Mouse (Mus musculus) limb, embryonic 13.5 days (tissue): ENCODE data around the gene Lrch1. TPM values are rescaled to one million over a fixed set of nuclear protein-coding genes. Genes with fewer than 3 reads are reported as not detected.

Experiments
- ATAC-seq: fragments of 200-750 bp; cut with Nextera tagmentation; 2 replicates; pipeline ENCODE4 v1.8.0; 2017; ENCODE audit warnings: low read depth, moderate number of reproducible peaks, moderate TSS enrichment; ENCODE audit not compliant: low FRiP score
- H3K27ac ChIP-seq: fragments of 300-500 bp; sonication (generic); 2 replicates; pipeline ENCODE4 v1.5.1; 2015; ENCODE audit warnings: inconsistent platforms, mild to moderate bottlenecking, moderate library complexity
- H3K27me3 ChIP-seq: fragments of 300-500 bp; sonication (generic); 2 replicates; pipeline ENCODE4 v1.6.1; 2015; ENCODE audit warnings: mild to moderate bottlenecking, inconsistent platforms
- H3K36me3 ChIP-seq: fragments of 300-500 bp; sonication (generic); 2 replicates; pipeline ENCODE4 v1.6.1; 2015; ENCODE audit warnings: inconsistent platforms, mild to moderate bottlenecking, moderate library complexity
- H3K4me1 ChIP-seq: fragments of 300-500 bp; sonication (generic); 2 replicates; pipeline ENCODE4 v1.6.1; 2015; ENCODE audit warnings: inconsistent platforms
- H3K4me2 ChIP-seq: fragments of 300-500 bp; sonication (generic); replicated peaks from 2 replicates; pipeline ENCODE4 v1.6.1; 2015; ENCODE audit warnings: inconsistent platforms, mild to moderate bottlenecking, moderate library complexity
- H3K4me3 ChIP-seq: fragments of 300-500 bp; sonication (generic); 2 replicates; pipeline ENCODE4 v1.5.1; 2015; ENCODE audit warnings: moderate library complexity, mild to moderate bottlenecking, inconsistent platforms
- H3K9ac ChIP-seq: fragments of 300-500 bp; sonication (generic); 2 replicates; pipeline ENCODE4 v1.6.1; 2015; ENCODE audit warnings: mild to moderate bottlenecking, inconsistent platforms
- H3K9me3 ChIP-seq: fragments of 300-500 bp; sonication (generic); 2 replicates; pipeline ENCODE4 v1.6.1; 2016; ENCODE audit warnings: inconsistent platforms
- WGBS: fragments of 180-500 bp; shearing (Covaris S2); methylation state at CpG from one replicate; pipeline ENCODE4 v1.1.7; 2015; 5-methylcytosine and 5-hydroxymethylcytosine counted together
- polyA plus RNA-seq: library from polyadenylated mRNA; unstranded; fragments of >200 nt; fragmentation: Nextera tagmentation; extraction: Ambion mirVana; gene quantifications from 2 replicates; pipeline ENCODE4 v1.2.1, GENCODE M21; 2015

Gene Lrch1
- polyA plus RNA-seq, 1 experiment from 2014 or later: 14.6 TPM

DNA sequence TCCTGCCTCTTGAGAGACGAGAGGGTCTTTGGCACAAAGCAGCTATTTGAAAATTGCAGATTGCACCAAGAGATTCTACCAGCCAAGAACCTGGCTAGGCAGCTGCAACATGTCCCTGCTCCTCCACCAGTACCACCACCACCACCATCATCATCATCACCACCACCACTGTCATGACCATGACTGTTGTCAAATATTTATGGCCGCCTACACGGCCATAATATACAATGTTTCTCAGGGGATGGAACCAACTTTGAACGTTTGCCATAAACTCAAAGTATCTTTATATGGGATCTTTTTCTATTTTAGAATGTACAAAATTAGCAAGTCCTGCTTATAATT lies 93.9 kb downstream of the Lrch1 start:
- 76% methylated on average over 4 of the region's 4 CpGs for WGBS
- Histone ChIP-seq H3K9me3 (no peaks in the 10 kb centered on the region), H3K9ac (no peak overlapping the region), H3K4me3 (no peak overlapping the region), H3K27ac (peak overlapping the region; percentile 72; the same call in 1 of the 2 replicates), H3K36me3 (peaks cover 13% of the 10 kb centered on the region), H3K4me1 (peaks cover 36% of the 10 kb centered on the region), H3K4me2 (peak overlapping the region; percentile 25; the same call in 1 of the 2 replicates), H3K27me3 (no peaks in the 10 kb centered on the region)
- ATAC-seq: no peak

GRCm38 (mm10) chr14:74852965-74853758 lies 94.5 kb downstream of the Lrch1 start:
- H3K4me1 ChIP-seq: peaks cover 40% of the 10 kb centered on the region
- no peaks in the 10 kb centered on the region for H3K9me3 ChIP-seq
- WGBS: 35% methylated on average over 16 of the region's 16 CpGs
- no peaks in the 10 kb centered on the region for H3K27me3 ChIP-seq
- H3K4me3 ChIP-seq: no peak overlapping the region
- H3K27ac ChIP-seq: peak overlapping the region; percentile 72
- peak overlapping the region; percentile 25 for H3K4me2 ChIP-seq
- ATAC-seq: peak; percentile 75; the same call in 1 of the 2 replicates
- H3K36me3 ChIP-seq: peaks cover 13% of the 10 kb centered on the region
- H3K9ac ChIP-seq: no peak overlapping the region

DNA sequence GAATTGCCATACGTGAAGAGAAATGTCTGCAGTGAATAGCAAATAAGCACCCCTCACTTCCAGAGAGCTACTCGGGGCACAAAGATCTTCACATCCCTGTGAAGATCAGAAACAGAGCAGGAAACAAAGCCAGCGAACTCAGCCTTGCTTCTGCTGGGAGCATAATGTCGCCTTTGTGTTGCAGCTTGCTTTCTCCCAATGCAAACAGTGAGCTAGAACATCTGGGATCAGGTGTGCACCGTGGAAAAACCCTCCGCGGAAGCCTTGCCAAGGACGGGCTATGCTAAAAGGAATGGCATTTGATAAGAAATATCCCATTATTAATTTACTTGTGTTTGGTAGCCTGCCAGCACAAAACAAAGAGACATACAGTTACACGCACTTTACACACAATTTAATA lies 95.8 kb downstream of the Lrch1 start:
- ATAC-seq: no peak
- no peaks in the 10 kb centered on the region for H3K27me3 ChIP-seq
- no peak overlapping the region; the same call in 1 of the 2 replicates for H3K4me2 ChIP-seq
- no peak overlapping the region for H3K9ac ChIP-seq
- peaks cover 8% of the 10 kb centered on the region for H3K36me3 ChIP-seq
- no peak overlapping the region for H3K4me3 ChIP-seq
- 45% methylated on average over 9 of the region's 9 CpGs for WGBS
- no peaks in the 10 kb centered on the region for H3K9me3 ChIP-seq
- peaks cover 53% of the 10 kb centered on the region for H3K4me1 ChIP-seq
- peak overlapping the region; percentile 61; the same call in 1 of the 2 replicates for H3K27ac ChIP-seq

GRCm38 (mm10) chr14:74849020-74849419 lies 98.7 kb downstream of the Lrch1 start:
- Histone ChIP-seq H3K4me2 (no peak overlapping the region), H3K4me3 (no peak overlapping the region), H3K9me3 (no peaks in the 10 kb centered on the region), H3K9ac (no peak overlapping the region), H3K36me3 (no peaks in the 10 kb centered on the region), H3K27ac (no peak overlapping the region), H3K27me3 (no peaks in the 10 kb centered on the region), H3K4me1 (peaks cover 66% of the 10 kb centered on the region)
- ATAC-seq: peak; percentile 29
- 48% methylated on average over 6 of the region's 6 CpGs for WGBS

- H3K27ac ChIP-seq: peak overlapping the region; percentile 28
- no peak overlapping the region for H3K9ac ChIP-seq
- ATAC-seq: no peak
- H3K4me1 ChIP-seq: peaks cover 58% of the 10 kb centered on the region
- H3K4me2 ChIP-seq: no peak overlapping the region
- no peaks in the 10 kb centered on the region for H3K9me3 ChIP-seq
- H3K27me3 ChIP-seq: no peaks in the 10 kb centered on the region
- H3K36me3 ChIP-seq: no peaks in the 10 kb centered on the region
- 93% methylated on average over 5 of the region's 5 CpGs for WGBS
- no peak overlapping the region for H3K4me3 ChIP-seq
Observed at GRCm38 (mm10) chr14:74848224-74848623, 99.5 kb downstream of the Lrch1 start.

DNA sequence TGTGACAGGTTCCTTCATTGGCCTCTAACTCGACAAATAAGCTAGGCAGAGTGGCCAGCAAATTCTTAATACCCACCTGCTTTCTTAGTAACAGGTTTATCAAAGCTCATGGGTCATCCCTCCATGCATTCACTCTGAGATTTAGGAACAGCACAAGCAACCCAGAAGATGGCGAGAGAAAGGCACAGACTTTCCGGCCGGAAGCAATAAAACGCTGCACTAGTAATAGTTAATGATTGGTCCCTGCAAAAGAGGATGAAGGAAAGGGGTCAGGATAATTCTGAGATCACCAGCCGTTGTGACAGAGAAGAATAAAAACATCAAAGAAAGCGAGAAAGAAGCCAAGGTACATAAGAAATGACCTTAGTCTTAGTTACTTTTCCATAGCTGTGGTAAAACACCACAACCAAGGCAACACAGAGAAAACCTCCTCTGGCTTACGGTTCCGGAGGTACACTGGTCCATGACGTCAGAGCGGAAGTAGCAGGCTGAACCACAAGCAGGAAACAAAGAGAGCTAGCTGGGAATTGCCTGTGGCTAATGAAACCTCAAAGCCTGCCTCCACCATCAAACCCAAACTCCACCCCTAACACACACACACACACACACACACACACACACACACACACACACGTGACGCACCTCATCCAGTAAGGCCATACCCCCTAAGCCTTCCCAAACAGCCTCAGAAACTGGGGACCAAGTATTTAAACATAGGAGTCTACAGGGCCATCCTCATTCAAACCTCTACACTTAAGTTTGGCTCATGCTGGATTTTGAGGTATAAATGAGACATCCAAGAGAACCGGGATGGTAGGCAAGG lies 100.2 kb downstream of the Lrch1 start:
- no peak overlapping the region for H3K4me3 ChIP-seq
- no peak; the same call in 1 of the 2 replicates for ATAC-seq
- peak overlapping the region; percentile 61 for H3K27ac ChIP-seq
- WGBS: 38% methylated on average over 14 of the region's 14 CpGs
- no peak overlapping the region for H3K9ac ChIP-seq
- H3K36me3 ChIP-seq: no peaks in the 10 kb centered on the region
- H3K4me2 ChIP-seq: peak overlapping the region; percentile 27
- H3K4me1 ChIP-seq: peaks cover 51% of the 10 kb centered on the region
- H3K27me3 ChIP-seq: no peaks in the 10 kb centered on the region
- H3K9me3 ChIP-seq: no peaks in the 10 kb centered on the region

GRCm38 (mm10) chr14:74846668-74847067 lies 101.0 kb downstream of the Lrch1 start:
- H3K36me3 ChIP-seq: no peaks in the 10 kb centered on the region
- peak overlapping the region; percentile 61 for H3K27ac ChIP-seq
- peak; percentile 54 for ATAC-seq
- no peaks in the 10 kb centered on the region for H3K9me3 ChIP-seq
- H3K4me1 ChIP-seq: peaks cover 44% of the 10 kb centered on the region
- 9% methylated on average over 5 of the region's 5 CpGs for WGBS
- no peaks in the 10 kb centered on the region for H3K27me3 ChIP-seq
- H3K4me3 ChIP-seq: no peak overlapping the region
- H3K9ac ChIP-seq: no peak overlapping the region
- H3K4me2 ChIP-seq: peak overlapping the region; percentile 24; the same call in 1 of the 2 replicates

DNA sequence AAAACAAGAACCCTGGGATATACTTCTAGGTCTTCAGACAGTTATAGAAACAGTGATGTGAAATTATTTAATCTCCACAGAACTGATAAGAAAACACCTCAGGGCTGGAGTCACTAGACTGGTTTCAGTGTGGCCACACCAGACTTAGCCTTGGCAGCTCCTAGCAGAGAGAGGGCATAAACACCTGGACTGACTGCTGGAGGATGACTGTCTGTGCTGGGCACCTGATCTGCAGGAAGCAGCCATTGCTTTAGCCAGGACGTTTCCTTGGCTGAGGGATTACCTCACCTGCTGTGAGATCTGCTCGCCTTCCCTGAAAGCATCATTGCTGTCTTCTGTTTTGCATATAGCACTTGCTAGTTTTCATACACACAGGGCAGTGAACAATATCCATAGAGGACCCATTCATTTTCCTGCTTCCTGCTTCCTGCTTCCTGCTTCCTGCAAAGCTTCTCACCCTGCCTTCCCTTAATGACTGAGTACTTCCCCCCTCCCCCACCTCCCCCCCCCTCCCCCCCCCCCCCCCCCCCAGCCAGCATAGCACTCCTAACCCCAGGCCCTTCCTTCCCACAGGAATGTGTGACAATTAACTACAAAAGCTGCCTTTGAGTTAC lies 101.9 kb downstream of the Lrch1 start:
- peaks cover 51% of the 10 kb centered on the region for H3K4me1 ChIP-seq
- no peaks in the 10 kb centered on the region for H3K27me3 ChIP-seq
- no peak overlapping the region for H3K27ac ChIP-seq
- ATAC-seq: no peak
- H3K36me3 ChIP-seq: no peaks in the 10 kb centered on the region
- no peak overlapping the region for H3K4me2 ChIP-seq
- no peak overlapping the region for H3K4me3 ChIP-seq
- no peaks in the 10 kb centered on the region for H3K9me3 ChIP-seq
- 23% methylated on average over 2 of the region's 2 CpGs for WGBS
- H3K9ac ChIP-seq: no peak overlapping the region

DNA sequence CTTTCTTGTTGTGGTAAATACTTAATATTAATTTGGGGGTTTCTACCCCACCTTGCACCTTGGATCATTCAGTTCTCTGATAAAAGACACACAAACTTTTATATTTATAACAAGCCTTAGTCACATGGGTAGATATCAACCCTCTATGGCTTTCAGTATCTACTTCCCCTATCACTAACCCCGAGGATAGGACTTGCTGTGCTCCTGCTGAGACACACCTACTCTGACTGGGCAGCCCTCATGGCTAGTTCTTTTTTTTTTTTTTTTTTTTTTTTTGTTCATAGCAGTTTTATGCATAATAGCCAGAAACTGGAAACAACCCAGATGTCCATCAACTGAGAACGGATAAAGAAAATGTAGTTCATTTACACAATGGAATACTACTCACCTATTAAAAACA lies 106.0 kb downstream of the Lrch1 start:
- no peak overlapping the region for H3K4me3 ChIP-seq
- 67% methylated on average over 2 of the region's 2 CpGs for WGBS
- no peak overlapping the region for H3K9ac ChIP-seq
- H3K4me2 ChIP-seq: no peak overlapping the region
- no peaks in the 10 kb centered on the region for H3K27me3 ChIP-seq
- ATAC-seq: no peak
- H3K27ac ChIP-seq: no peak overlapping the region
- no peaks in the 10 kb centered on the region for H3K9me3 ChIP-seq
- H3K4me1 ChIP-seq: peaks cover 34% of the 10 kb centered on the region
- H3K36me3 ChIP-seq: no peaks in the 10 kb centered on the region

GRCm38 (mm10) chr14:74841297-74841696 lies 106.4 kb downstream of the Lrch1 start:
- WGBS: 62% methylated on average over 3 of the region's 3 CpGs
- 0 out of 2 replicates have a peak, but pooled peaks have one; percentile 15 for ATAC-seq
- H3K9ac ChIP-seq: no peak overlapping the region
- no peak overlapping the region for H3K27ac ChIP-seq
- H3K36me3 ChIP-seq: no peaks in the 10 kb centered on the region
- H3K4me3 ChIP-seq: no peak overlapping the region
- no peaks in the 10 kb centered on the region for H3K9me3 ChIP-seq
- H3K4me2 ChIP-seq: no peak overlapping the region; the same call in 1 of the 2 replicates
- no peaks in the 10 kb centered on the region for H3K27me3 ChIP-seq
- peaks cover 30% of the 10 kb centered on the region for H3K4me1 ChIP-seq

DNA sequence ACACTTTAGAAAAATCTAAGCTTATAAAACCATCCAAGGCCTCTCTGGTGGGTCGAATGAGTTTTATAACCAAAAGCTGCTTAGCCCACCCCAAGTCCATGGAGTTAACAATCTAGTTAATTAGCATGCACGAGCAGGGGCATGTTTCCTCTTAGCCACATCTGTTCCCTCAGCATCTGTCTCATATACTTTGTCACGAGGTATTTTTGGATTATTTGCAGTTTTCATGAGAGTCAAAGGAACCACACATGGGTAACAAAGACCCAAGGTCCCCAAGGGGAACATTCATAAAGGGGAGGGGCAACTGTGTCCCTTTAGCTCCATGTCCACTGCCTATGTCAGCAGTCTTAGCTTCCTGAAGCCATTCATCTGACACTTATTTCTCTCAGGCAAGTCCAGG lies 106.9 kb downstream of the Lrch1 start:
- Histone ChIP-seq H3K4me2 (no peak overlapping the region; the same call in 1 of the 2 replicates), H3K9ac (no peak overlapping the region), H3K27ac (no peak overlapping the region), H3K36me3 (no peaks in the 10 kb centered on the region), H3K9me3 (no peaks in the 10 kb centered on the region), H3K4me3 (no peak overlapping the region), H3K27me3 (no peaks in the 10 kb centered on the region), H3K4me1 (peaks cover 27% of the 10 kb centered on the region)
- WGBS: 8% methylated on average over 3 of the region's 3 CpGs
- peak; percentile 44; the same call in 1 of the 2 replicates for ATAC-seq

GRCm38 (mm10) chr14:74840328-74840727 lies 107.3 kb downstream of the Lrch1 start:
- H3K4me2 ChIP-seq: no peak overlapping the region
- H3K9ac ChIP-seq: no peak overlapping the region
- no peaks in the 10 kb centered on the region; the same call in 1 of the 2 replicates for H3K36me3 ChIP-seq
- no peak for ATAC-seq
- no peaks in the 10 kb centered on the region for H3K27me3 ChIP-seq
- peak overlapping the region; percentile 22; the same call in 1 of the 2 replicates for H3K27ac ChIP-seq
- H3K4me3 ChIP-seq: no peak overlapping the region
- H3K4me1 ChIP-seq: peaks cover 23% of the 10 kb centered on the region
- H3K9me3 ChIP-seq: no peaks in the 10 kb centered on the region
- WGBS: 47% methylated on average over 2 of the region's 2 CpGs
